Mouse (Mus musculus): ENCODE measurements around the gene Gm6502. TPM values are rescaled to one million over a fixed set of nuclear protein-coding genes. Genes with fewer than 3 reads are reported as not detected.
"Not testable (repeated sequence)": the region's sequence is repeated elsewhere in the genome, so short reads cannot be mapped to it uniquely, and the experiment has no call there.

Gm6502 gene
- not detected for total RNA-seq (2021)
- long read RNA-seq, experiment 1, result 0 reads
- long read RNA-seq, experiment 2, result 0 reads

GRCm38 (mm10) chr5:94314135-94314534 lies at the start of gene Gm6502:
Gene Gm6502 (plus strand): TSS chr5:94314435.
- not testable (repeated sequence) for H3K27ac ChIP-seq; H3K4me3 ChIP-seq; DNase-seq (ENCODE audit: low spot score in 2 of 2)

- not testable (repeated sequence) for DNase-seq (ENCODE audit: low spot score in 2 of 2); H3K4me3 ChIP-seq; H3K27ac ChIP-seq
Measured at GRCm38 (mm10) chr5:94306696-94307095, 7.5 kb upstream of the Gm6502 start, which contains the start of gene A430089I19Rik. Gene A430089I19Rik (minus strand): TSS chr5:94306796.

- H3K4me3 ChIP-seq, result not testable (repeated sequence)
Measured at GRCm38 (mm10) chr5:94339449-94339848, 25.2 kb downstream of the Gm6502 start, which contains the start of gene AA792892. Gene AA792892 (plus strand): TSS chr5:94339749.

More at GRCm38 (mm10) chr5:94339449-94339848, 25.2 kb downstream of the Gm6502 start, which contains the start of gene AA792892:
- DNase-seq (ENCODE audit: low spot score in 2 of 2); H3K27ac ChIP-seq: not testable (repeated sequence)

Other genes starting within 250 kb of the Gm6502 start
- gene BC061212, start 243.9 kb upstream of the Gm6502 start, total RNA-seq (2021), result not detected
- gene Gm6351, start 238.1 kb upstream of the Gm6502 start, total RNA-seq (2021), result not detected
- not detected for gene Gm3106, start 96.4 kb upstream of the Gm6502 start, total RNA-seq (2021)
- gene A430089I19Rik, start 7.6 kb upstream of the Gm6502 start, total RNA-seq (2021), result not detected
- gene AA792892, start 25.3 kb downstream of the Gm6502 start, total RNA-seq (2021), result not detected
- not detected for gene Gm7682, start 131.3 kb downstream of the Gm6502 start, total RNA-seq (2021)
- gene Gm3139, start 211.9 kb downstream of the Gm6502 start, total RNA-seq (2021), result not detected

Measured in layer of hippocampus, adult 2 months (tissue).